Mouse (Mus musculus) midbrain, embryonic 13.5 days (tissue): ENCODE measurements at regions not wholly inside any gene's neighbourhood (a gene's known extent, or its start where the extent isn't known, plus 50 kb on each side); places are given as distances from the start of the nearest gene placed in this dataset.

Source experiments
- ATAC-seq: fragments of 200-750 bp; cut with Nextera tagmentation; 2 replicates; pipeline ENCODE4 v1.8.0; 2017; ENCODE audit warnings: mild to moderate bottlenecking, moderate TSS enrichment, moderate library complexity
- H3K27ac ChIP-seq: fragments of 300-500 bp; sonication (generic); 2 replicates; pipeline ENCODE4 v1.5.1; 2015; ENCODE audit warnings: inconsistent platforms, mild to moderate bottlenecking, moderate library complexity
- H3K27me3 ChIP-seq: fragments of 300-500 bp; sonication (generic); 2 replicates; pipeline ENCODE4 v1.6.1; 2015; ENCODE audit warnings: mild to moderate bottlenecking, inconsistent platforms
- H3K36me3 ChIP-seq: fragments of 300-500 bp; sonication (generic); 2 replicates; pipeline ENCODE4 v1.6.1; 2015; ENCODE audit warnings: mild to moderate bottlenecking, inconsistent platforms
- H3K4me1 ChIP-seq: fragments of 300-500 bp; sonication (generic); replicated peaks from 2 replicates; pipeline ENCODE4 v1.6.1; 2015; ENCODE audit warnings: inconsistent platforms
- H3K4me2 ChIP-seq: fragments of 300-500 bp; sonication (generic); replicated peaks from 2 replicates; pipeline ENCODE4 v1.6.1; 2015; ENCODE audit warnings: moderate library complexity, mild to moderate bottlenecking, inconsistent platforms
- H3K4me3 ChIP-seq: fragments of 300-500 bp; sonication (generic); replicated peaks from 2 replicates; pipeline ENCODE4 v1.5.1; 2015; ENCODE audit warnings: mild to moderate bottlenecking, inconsistent platforms
- H3K9ac ChIP-seq: fragments of 300-500 bp; sonication (generic); replicated peaks from 2 replicates; pipeline ENCODE4 v1.6.1; 2015; ENCODE audit warnings: mild to moderate bottlenecking, inconsistent platforms
- H3K9me3 ChIP-seq: fragments of 300-500 bp; sonication (generic); 2 replicates; pipeline ENCODE4 v1.6.1; 2016; ENCODE audit warnings: mild to moderate bottlenecking, inconsistent platforms
- WGBS: fragments of 180-500 bp; shearing (Covaris S2); methylation state at CpG from one replicate; pipeline ENCODE4 v1.1.7; 2015; 5-methylcytosine and 5-hydroxymethylcytosine counted together

- Histone ChIP-seq H3K4me3 (no peak overlapping the region), H3K27ac (no peak overlapping the region), H3K9me3 (no peaks in the 10 kb centered on the region), H3K9ac (no peak overlapping the region), H3K4me1 (peaks cover 13% of the 10 kb centered on the region; the same call in 1 of the 2 replicates), H3K27me3 (no peaks in the 10 kb centered on the region), H3K4me2 (no peak overlapping the region), H3K36me3 (no peaks in the 10 kb centered on the region)
- ATAC-seq, result no peak
- 100% methylated on average over 1 of the region's 1 CpGs for WGBS
Observed at GRCm38 (mm10) chr6:52471384-52471957, 158.2 kb downstream of the Evx1 start.

- ATAC-seq, result no peak
- Histone ChIP-seq H3K27ac (no peak overlapping the region), H3K27me3 (no peaks in the 10 kb centered on the region), H3K36me3 (no peaks in the 10 kb centered on the region), H3K4me2 (no peak overlapping the region), H3K4me3 (no peak overlapping the region), H3K4me1 (peaks cover 13% of the 10 kb centered on the region; the same call in 1 of the 2 replicates), H3K9ac (no peak overlapping the region), H3K9me3 (no peaks in the 10 kb centered on the region)
- 83% methylated on average over 4 of the region's 4 CpGs for WGBS
Observed at GRCm38 (mm10) chr6:52472008-52472407, 158.7 kb downstream of the Evx1 start.

GRCm38 (mm10) chr6:52473042-52473589 is 159.8 kb downstream of the Evx1 start:
- no peaks in the 10 kb centered on the region for H3K9me3 ChIP-seq
- H3K27ac ChIP-seq, result no peak overlapping the region
- no peaks in the 10 kb centered on the region for H3K27me3 ChIP-seq
- H3K4me3 ChIP-seq, result no peak overlapping the region
- 0 out of 2 replicates have a peak, but pooled peaks have one; percentile 55 for ATAC-seq
- H3K9ac ChIP-seq, result no peak overlapping the region
- peaks cover 13% of the 10 kb centered on the region; the same call in 1 of the 2 replicates for H3K4me1 ChIP-seq
- no peaks in the 10 kb centered on the region for H3K36me3 ChIP-seq
- H3K4me2 ChIP-seq, result no peak overlapping the region
- WGBS, result 62% methylated on average over 12 of the region's 12 CpGs

- no peak for ATAC-seq
- Histone ChIP-seq H3K9me3 (no peaks in the 10 kb centered on the region), H3K27ac (no peak overlapping the region), H3K4me1 (peaks cover 13% of the 10 kb centered on the region; the same call in 1 of the 2 replicates), H3K27me3 (no peaks in the 10 kb centered on the region), H3K4me3 (no peak overlapping the region), H3K36me3 (no peaks in the 10 kb centered on the region), H3K4me2 (no peak overlapping the region), H3K9ac (no peak overlapping the region)
- 49% methylated on average over 11 of the region's 11 CpGs for WGBS
Observed at GRCm38 (mm10) chr6:52473924-52474323, 160.6 kb downstream of the Evx1 start.

GRCm38 (mm10) chr6:52475676-52476075 is 162.4 kb downstream of the Evx1 start:
- H3K4me2 ChIP-seq, result no peak overlapping the region
- peaks cover 13% of the 10 kb centered on the region; the same call in 1 of the 2 replicates for H3K4me1 ChIP-seq
- H3K27me3 ChIP-seq, result no peaks in the 10 kb centered on the region
- H3K9me3 ChIP-seq, result no peaks in the 10 kb centered on the region
- no peak overlapping the region for H3K9ac ChIP-seq
- H3K27ac ChIP-seq, result no peak overlapping the region
- no peaks in the 10 kb centered on the region for H3K36me3 ChIP-seq
- no peak for ATAC-seq
- no peak overlapping the region for H3K4me3 ChIP-seq
- 91% methylated on average over 8 of the region's 8 CpGs for WGBS

GRCm38 (mm10) chr6:52476907-52477306 is 163.3 kb downstream of the Hibadh start:
- H3K4me1 ChIP-seq, result peaks cover 13% of the 10 kb centered on the region; the same call in 1 of the 2 replicates
- H3K4me3 ChIP-seq, result no peak overlapping the region
- no peak overlapping the region for H3K27ac ChIP-seq
- H3K36me3 ChIP-seq, result no peaks in the 10 kb centered on the region
- ATAC-seq, result no peak
- H3K9ac ChIP-seq, result no peak overlapping the region
- no peaks in the 10 kb centered on the region for H3K9me3 ChIP-seq
- WGBS, result 74% methylated on average over 7 of the region's 7 CpGs
- no peak overlapping the region for H3K4me2 ChIP-seq
- no peaks in the 10 kb centered on the region for H3K27me3 ChIP-seq

GRCm38 (mm10) chr6:52477380-52477779 is 162.8 kb downstream of the Hibadh start:
- WGBS, result 84% methylated on average over 7 of the region's 7 CpGs
- no peak for ATAC-seq
- Histone ChIP-seq H3K36me3 (no peaks in the 10 kb centered on the region), H3K4me3 (no peak overlapping the region), H3K4me2 (no peak overlapping the region), H3K4me1 (peaks cover 13% of the 10 kb centered on the region; the same call in 1 of the 2 replicates), H3K9me3 (no peaks in the 10 kb centered on the region), H3K27me3 (no peaks in the 10 kb centered on the region), H3K9ac (no peak overlapping the region), H3K27ac (no peak overlapping the region)

- H3K27me3 ChIP-seq, result no peaks in the 10 kb centered on the region
- no peak for ATAC-seq
- no peaks in the 10 kb centered on the region for H3K36me3 ChIP-seq
- no peak overlapping the region for H3K4me3 ChIP-seq
- H3K9ac ChIP-seq, result no peak overlapping the region
- 0 out of 2 replicates have a peak, but pooled peaks cover 8% of the 10 kb centered on the region for H3K4me1 ChIP-seq
- H3K9me3 ChIP-seq, result no peaks in the 10 kb centered on the region
- no peak overlapping the region for H3K27ac ChIP-seq
- no peak overlapping the region for H3K4me2 ChIP-seq
- WGBS, result 85% methylated on average over 2 of the region's 2 CpGs
Observed at GRCm38 (mm10) chr6:52478624-52479023, 161.6 kb downstream of the Hibadh start.

- Histone ChIP-seq H3K4me1 (0 out of 2 replicates have a peak, but pooled peaks cover 2% of the 10 kb centered on the region), H3K9ac (no peak overlapping the region), H3K27me3 (no peaks in the 10 kb centered on the region), H3K4me3 (no peak overlapping the region), H3K27ac (no peak overlapping the region), H3K4me2 (no peak overlapping the region), H3K36me3 (no peaks in the 10 kb centered on the region), H3K9me3 (no peaks in the 10 kb centered on the region)
- WGBS, result 84% methylated on average over 12 of the region's 12 CpGs
- no peak for ATAC-seq
Observed at GRCm38 (mm10) chr6:52479200-52479599, 161.0 kb downstream of the Hibadh start.

- H3K4me3 ChIP-seq, result no peak overlapping the region
- no peak overlapping the region for H3K9ac ChIP-seq
- no peaks in the 10 kb centered on the region for H3K9me3 ChIP-seq
- no peak for ATAC-seq
- WGBS, result 81% methylated on average over 7 of the region's 7 CpGs
- H3K4me2 ChIP-seq, result no peak overlapping the region
- H3K36me3 ChIP-seq, result no peaks in the 10 kb centered on the region
- H3K27me3 ChIP-seq, result no peaks in the 10 kb centered on the region
- no peak overlapping the region for H3K27ac ChIP-seq
- no peaks in the 10 kb centered on the region for H3K4me1 ChIP-seq
Observed at GRCm38 (mm10) chr6:52481975-52482374, 158.2 kb downstream of the Hibadh start.

GRCm38 (mm10) chr6:52486146-52486545 is 154.0 kb downstream of the Hibadh start:
- Histone ChIP-seq H3K9me3 (no peaks in the 10 kb centered on the region), H3K27me3 (no peaks in the 10 kb centered on the region), H3K4me1 (no peaks in the 10 kb centered on the region), H3K9ac (no peak overlapping the region), H3K36me3 (no peaks in the 10 kb centered on the region), H3K4me3 (no peak overlapping the region), H3K4me2 (no peak overlapping the region), H3K27ac (no peak overlapping the region)
- no peak for ATAC-seq
- 70% methylated on average over 9 of the region's 9 CpGs for WGBS

GRCm38 (mm10) chr6:52486655-52487054 is 153.5 kb downstream of the Hibadh start:
- WGBS, result 88% methylated on average over 4 of the region's 4 CpGs
- H3K9me3 ChIP-seq, result no peaks in the 10 kb centered on the region
- no peaks in the 10 kb centered on the region for H3K36me3 ChIP-seq
- H3K9ac ChIP-seq, result no peak overlapping the region
- no peak overlapping the region for H3K4me3 ChIP-seq
- ATAC-seq, result no peak
- H3K4me1 ChIP-seq, result no peaks in the 10 kb centered on the region
- no peak overlapping the region for H3K4me2 ChIP-seq
- H3K27me3 ChIP-seq, result no peaks in the 10 kb centered on the region
- no peak overlapping the region for H3K27ac ChIP-seq

GRCm38 (mm10) chr6:52487861-52488260 is 152.3 kb downstream of the Hibadh start:
- H3K27me3 ChIP-seq, result no peaks in the 10 kb centered on the region
- H3K4me1 ChIP-seq, result no peaks in the 10 kb centered on the region
- no peak overlapping the region for H3K4me2 ChIP-seq
- H3K36me3 ChIP-seq, result no peaks in the 10 kb centered on the region
- ATAC-seq, result no peak
- H3K9me3 ChIP-seq, result no peaks in the 10 kb centered on the region
- H3K27ac ChIP-seq, result no peak overlapping the region
- no peak overlapping the region for H3K4me3 ChIP-seq
- WGBS, result 91% methylated on average over 5 of the region's 5 CpGs
- no peak overlapping the region for H3K9ac ChIP-seq
